Mouse (Mus musculus) heart, adult 9 months (tissue): Measurements from ENCODE around the gene Nbeal1.
A peak's percentile ranks its signal among the peaks of the same experiment; 100 is the strongest.
"Not testable (repeated sequence)": the region's sequence is repeated elsewhere in the genome, so short reads cannot be mapped to it uniquely, and the experiment has no call there.

ENCODE experiments used
- DNase-seq, 2 experiments: peaks; one replicate each; pipeline ENCODE4 v3.0.0; 2022; ENCODE audit warnings: low spot score in 2 of 2

The Nbeal1 gene

GRCm38 (mm10) chr1:60179932-60180783, at the start of gene Nbeal1:
Gene Nbeal1 (plus strand): TSS chr1:60180599.
- DNase-seq, result peak; percentile 99

GRCm38 (mm10) chr1:60137346-60137745, 43.1 kb upstream of the Nbeal1 start:
- no peak for DNase-seq

GRCm38 (mm10) chr1:60152700-60153099, 27.7 kb upstream of the Nbeal1 start:
- no peak for DNase-seq

GRCm38 (mm10) chr1:60156651-60157050, 23.7 kb upstream of the Nbeal1 start:
- no peak for DNase-seq

DNA sequence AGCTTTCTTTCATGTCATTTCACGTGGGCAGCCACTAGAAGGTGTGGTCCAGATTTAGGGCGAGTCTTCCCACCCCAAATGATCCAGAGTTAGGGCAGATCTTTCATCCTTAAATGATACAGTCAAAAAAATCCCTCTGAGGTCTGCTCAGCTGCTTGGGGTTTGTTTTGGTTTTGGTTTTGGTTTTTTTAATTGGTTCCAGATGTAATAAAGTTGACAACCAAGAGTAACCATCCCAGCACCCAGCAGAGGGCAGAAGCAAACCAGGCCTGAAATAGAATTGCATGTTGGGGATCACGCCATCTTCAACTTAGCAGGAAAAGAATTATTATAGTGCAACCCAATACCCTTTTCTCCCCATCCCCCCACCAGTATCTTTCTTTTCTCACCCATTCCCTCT, 22.0 kb upstream of the Nbeal1 start:
- peak; percentile 66 to 80 for DNase-seq

DNA sequence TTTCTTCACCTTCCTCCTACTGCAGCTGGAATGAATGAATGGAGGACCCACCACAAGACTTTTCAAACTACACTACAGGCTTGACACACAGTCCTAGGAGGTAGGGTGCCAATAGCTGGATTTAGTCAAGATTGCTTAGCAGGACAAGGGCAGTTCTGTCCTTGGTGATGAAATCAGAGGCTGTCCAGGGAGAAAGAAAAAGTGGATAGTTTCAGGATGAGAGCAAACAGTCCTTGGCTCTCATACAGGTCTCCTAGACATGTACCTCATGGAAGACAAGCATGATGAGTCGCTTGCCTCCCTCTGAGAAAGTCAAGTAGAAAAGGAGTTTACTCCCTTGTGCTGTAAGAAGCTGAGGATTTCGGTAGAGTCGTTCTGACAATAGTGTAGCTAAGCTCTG, 16.7 kb upstream of the Nbeal1 start:
- DNase-seq, result no peak

DNA sequence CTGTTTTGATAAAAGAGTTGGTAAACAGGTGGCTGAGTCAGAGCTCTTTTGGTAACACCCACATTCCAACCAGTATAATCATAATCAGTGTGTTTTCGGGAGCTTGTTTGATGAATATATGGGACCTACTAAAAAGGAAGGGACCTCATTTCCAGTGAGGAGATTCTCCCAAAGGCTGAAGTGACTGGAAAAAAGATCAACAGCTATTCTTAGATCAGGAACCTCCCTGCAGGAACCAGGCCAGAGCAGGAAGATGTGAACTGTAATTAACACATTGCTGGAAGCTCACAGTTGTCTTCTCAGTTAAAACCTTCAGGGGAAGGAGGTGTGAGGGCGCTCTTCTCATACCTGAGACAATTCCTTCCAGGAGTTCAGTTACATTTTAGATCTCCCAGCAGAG, 10.8 kb upstream of the Nbeal1 start:
- DNase-seq, result peak; percentile 66 to 77

GRCm38 (mm10) chr1:60170251-60170650, 10.1 kb upstream of the Nbeal1 start:
- DNase-seq, result no peak

DNA sequence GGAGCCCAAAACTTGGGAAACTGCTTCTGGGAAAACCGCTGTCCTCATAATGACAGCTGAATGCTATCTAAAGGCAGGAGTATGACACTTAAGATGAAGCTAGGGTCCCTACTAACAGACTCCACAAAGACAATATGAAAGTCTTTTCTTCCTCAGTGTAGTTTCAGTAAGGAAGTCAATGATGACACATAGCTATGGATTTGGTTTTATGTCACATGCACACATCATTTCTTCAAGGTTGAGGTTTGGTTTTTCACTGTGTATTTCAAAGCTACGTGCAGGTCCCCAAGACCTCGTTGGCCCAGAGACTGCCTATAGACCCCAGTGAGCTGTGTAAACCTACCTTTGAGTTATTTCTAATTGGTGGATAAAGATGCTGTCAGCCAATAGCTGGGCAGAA, 7.3 kb upstream of the Nbeal1 start:
- DNase-seq, result no peak

DNA sequence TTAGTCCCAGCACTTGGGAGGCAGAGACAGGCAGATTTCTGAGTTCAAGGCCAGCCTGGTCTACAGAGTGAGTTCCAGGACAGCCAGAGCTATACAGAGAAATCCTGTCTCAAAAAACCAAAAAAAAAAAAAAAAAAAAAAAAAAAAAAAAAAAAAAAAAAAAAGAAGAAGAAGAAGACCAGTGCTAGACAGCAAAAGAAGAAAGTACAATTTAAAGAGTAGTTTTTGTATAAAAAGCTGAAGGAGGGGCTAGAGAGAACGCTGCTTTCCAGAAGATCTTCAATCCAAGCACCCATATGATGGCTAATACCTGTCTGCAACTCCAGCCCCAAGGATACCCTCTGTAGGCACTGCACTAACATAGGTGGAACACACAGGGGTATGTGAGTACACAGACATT, 2.6 kb upstream of the Nbeal1 start:
- not testable (repeated sequence) for DNase-seq

DNA sequence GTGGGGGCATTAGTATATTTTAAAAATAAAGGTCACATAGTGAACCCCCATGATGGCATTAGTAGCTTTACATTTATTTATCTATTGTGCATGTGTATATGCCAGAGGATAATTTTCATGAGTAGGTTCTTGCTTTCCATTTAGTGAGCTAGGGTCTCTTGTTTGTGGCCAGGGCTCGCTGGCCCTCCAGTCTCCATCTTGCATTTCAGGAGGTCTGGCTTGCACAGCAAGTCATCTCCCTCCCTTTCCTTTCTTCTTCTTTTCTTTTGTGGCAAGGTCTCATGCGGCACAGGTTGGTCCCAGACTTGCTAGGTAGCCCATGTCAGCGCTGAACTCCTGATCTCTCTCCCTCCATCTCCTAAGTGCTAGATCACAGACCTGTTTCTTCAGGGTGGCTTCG, 1.0 kb upstream of the Nbeal1 start:
- DNase-seq, result no peak

DNA sequence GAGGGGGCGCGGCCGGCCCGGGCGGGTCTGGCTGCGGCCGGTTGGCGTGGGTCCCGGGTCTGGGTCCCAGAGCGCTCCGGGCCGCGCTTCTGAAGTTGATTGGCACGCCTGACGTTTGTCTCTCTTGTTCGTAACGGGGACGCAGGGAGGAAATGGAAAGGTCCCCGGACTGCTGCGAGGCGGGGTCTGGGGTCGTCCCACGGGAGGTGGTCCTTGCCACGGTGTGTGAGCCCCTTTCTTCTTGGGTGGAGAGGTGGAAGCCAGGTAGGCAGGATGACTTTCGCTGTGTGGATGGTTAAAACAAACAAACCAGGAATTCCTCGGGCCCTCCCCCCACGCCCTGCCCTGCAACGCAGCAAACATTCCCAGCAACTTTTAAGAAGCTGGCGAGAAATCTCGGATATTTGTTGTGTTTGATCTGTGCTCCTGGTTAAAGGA, 404 bp downstream of the Nbeal1 start:
- no peak for DNase-seq

GRCm38 (mm10) chr1:60188454-60188853, 8.1 kb downstream of the Nbeal1 start:
- no peak for DNase-seq

DNA sequence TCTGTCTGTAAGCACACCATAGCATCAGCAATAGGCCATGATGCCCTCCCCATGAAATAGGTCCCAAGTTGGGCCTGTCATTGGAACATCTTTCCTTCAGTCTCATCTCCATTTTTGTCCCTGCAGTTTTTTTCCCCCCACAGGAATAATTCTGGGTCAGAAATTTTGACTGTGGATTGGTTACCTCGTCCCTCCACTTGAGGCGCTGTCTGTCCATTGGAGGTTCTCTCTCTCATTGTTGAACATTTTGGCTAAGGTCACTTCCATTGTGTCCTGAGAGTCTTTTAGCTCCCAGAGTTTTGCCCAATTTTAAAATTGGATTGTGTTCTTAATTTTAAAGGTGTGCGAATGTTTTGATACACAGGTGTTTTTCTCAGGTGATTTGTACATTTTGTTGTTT, 16.4 kb downstream of the Nbeal1 start:
- no peak for DNase-seq

- no peak for DNase-seq
These were observed 18.6 kb downstream of the Nbeal1 start for GRCm38 (mm10) chr1:60199006-60199405.

GRCm38 (mm10) chr1:60236261-60236660, 55.9 kb downstream of the Nbeal1 start:
- no peak for DNase-seq

DNA sequence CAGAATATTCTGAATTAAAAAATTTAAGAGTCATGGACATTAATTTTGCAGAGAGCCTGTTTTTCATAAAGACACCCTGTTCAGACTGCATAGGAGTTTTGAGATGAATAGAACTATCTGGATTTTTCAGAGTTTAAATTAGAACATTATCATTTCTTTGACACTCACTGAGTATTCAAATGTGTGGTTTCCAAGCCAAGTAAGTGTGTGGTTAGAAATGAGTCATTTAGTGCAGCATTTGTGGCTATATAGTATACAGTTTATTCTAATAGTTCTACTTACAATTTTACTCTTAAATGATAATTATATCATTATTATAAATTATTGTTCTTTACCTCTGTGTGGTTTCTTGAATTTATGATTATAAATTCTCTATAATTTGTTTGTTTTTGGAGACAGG, 60.0 kb downstream of the Nbeal1 start:
- no peak for DNase-seq

DNA sequence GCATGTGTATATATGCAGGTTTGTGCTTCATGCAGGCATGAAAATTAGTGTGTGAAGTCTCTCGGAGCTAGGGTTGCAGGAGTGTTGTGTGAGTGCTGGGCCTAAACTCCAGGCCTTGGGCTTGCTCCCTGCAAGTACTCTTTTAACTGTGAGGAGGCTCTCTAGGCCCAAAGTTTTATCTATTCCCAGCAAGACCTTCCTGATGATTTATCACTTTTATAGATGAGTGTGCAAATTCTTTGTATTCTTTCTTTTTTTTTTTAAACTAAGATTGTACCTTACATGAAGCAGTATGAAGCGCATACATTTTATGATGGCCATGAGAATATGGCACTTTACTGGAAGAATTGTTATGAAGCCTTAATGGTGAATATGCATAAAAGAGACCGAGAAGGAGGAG, 87.7 kb downstream of the Nbeal1 start:
- DNase-seq, result no peak

DNA sequence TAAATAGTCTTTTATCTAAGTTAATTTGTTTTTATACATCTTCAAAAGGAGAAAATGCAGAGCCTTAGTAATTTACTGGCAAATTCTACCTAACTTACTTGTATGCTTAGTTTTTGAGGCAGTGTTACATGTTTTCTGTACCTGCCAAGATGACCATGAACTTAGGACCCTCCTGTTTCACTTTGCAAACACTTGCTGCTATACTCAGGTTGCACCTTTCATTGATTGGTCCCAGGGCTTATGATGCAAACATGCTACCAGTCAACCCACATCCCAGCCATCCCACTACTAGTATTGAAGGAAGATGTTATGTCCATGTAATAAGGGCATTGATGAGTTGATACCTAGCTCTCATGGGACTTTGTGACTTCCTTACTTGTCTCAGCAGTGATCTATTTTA, 88.9 kb downstream of the Nbeal1 start:
- DNase-seq, result no peak

DNA sequence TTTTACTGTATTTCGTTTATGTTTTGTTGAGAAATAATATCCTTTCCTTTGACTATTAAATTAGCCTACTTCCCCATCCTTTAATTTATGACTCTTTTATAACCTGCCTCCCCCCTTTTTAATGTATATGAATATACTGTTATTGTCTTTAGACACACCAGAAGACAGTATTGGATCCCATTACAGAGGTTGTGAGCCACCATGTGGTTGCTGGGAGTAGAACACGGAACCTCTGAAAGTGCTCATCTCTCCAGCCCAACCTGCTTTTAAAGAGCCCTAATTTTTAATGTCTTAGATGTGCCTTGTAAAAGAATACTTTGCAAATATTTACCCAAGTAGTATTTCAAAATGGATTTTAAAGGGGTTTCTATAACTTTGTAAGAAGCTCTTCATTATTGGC, 92.1 kb downstream of the Nbeal1 start:
- no peak for DNase-seq

- no peak for DNase-seq
These were observed 113.5 kb downstream of the Nbeal1 start for GRCm38 (mm10) chr1:60293921-60294320.

DNA sequence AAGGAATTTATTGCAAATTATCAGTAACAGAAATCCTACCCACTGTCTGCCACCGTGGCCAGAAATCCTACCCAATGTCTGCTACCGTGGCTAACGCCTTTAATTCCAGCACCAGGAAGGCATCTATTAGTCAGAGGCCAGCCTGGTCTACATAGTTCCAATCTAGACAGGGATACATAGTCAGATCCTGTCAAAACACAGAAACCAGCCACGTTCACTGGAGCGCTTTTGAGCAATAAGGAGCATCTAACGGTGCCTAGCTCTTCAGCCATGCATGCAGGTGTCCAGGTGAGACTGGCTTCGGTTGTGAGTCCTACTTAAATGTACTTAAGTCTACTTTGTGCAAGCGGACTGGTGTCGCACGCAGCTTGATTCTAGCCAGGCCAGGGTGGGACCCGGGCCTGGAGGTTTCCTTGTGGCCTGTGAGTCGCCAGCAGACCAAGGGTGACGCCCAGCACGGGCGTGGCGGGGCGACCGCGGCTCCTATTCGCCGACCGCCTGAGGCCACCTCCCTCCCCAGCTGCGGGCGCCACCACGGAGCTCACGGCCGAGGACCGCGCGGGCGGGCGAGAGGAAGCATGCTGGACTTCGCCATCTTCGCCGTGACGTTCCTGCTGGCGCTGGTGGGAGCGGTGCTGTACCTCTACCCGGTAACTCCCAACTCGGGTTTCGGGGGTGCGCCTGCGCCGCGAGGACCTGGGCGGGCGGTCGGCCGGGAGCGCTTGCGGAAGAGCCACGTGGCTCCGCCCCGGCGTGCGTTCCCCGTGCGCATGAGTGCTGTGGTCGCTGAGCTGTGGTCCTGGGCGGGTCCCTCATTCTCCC, 162.6 kb downstream of the Nbeal1 start, which contains the start of gene Cyp20a1:
Gene Cyp20a1, plus strand, starts transcription at position 516 of the 822 bp plus-strand sequence.
- peak; percentile 94 to 96 for DNase-seq
